Comparison of ENCODE assay signal across 32 mouse cellular contexts in the genomic region with DNA sequence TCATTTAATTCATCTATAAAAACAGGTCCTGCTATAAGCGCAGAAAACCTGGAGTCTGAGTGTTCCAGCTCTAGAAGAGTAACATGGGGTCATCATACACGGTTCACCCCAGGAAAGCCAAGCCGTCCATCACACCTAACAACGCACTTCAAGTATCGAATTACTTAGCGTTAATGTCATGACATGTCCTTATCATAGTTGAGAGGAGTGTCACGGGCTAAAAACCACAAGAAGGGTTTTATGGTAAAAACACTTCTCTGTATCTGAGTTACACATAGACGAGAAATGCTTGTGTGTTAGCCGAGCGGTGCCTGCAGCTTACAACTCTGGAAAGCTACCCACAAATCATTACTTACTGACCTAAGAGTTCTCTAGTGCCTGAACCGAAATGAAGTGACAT. TPM values are rescaled to one million over a fixed set of nuclear protein-coding genes. Genes with fewer than 3 reads are reported as not detected.
DNase-seq lines count a peak whose midpoint lies in the region; ATAC-seq and TF ChIP-seq lines count a peak whose summit lies in the region.
"Had no signal": no experiment of that assay in that cellular context is flagged by ENCODE, and none has a peak within 500 bp of the region (broad histone marks: within the 10 kb centered on the region; RNA-seq: fewer than 3 reads in every experiment).

No protein-coding gene starts in this region.

- WGBS in lung, postnatal 0 days: 40% methylated on average over 11 of the region's 11 CpGs

- peak; percentile 63 for TF ChIP-seq EP300 in lung, postnatal 0 days (IDR thresholded peaks at IDR 0.05)
- peak; percentile 66 to 71 for TF ChIP-seq EP300 in MEL (IDR thresholded peaks at IDR 0.05; ENCODE audit: low read depth in 1 of 2, low read length in 2 of 2)

- DNase-seq in lung, postnatal 0 days (ENCODE audit: low spot score): no peak
- DNase-seq in lung, postnatal 10 days: no peak
- DNase-seq in MEL (ENCODE audit: low read depth, low spot score): peak; percentile 77
- DNase-seq in naive thymus-derived CD4-positive, alpha-beta T cell, adult 2 months (ENCODE audit: low read depth): peak; percentile 18
- DNase-seq in cerebellum, adult 9-10 months: no peak
- DNase-seq in left cerebral cortex, adult 9 months (ENCODE audit: low spot score in 2 of 2): no peak
- DNase-seq in B cell, adult 2 months: no peak
- DNase-seq: adrenal gland, postnatal 10 days; cerebellum, adult 11 months; cerebellum, adult 9-11 months; heart, adult 2 months; heart, postnatal 10 days; kidney, adult 2 months; kidney, postnatal 36 days; layer of hippocampus, postnatal 36 days; liver, embryonic 13.5 days; lung, adult 18-20 months; lung, postnatal 14 days; midbrain, embryonic 14.5 days; right cerebral cortex, postnatal 25 days; thymus, postnatal 14 days had no signal

- no peaks in the 10 kb centered on the region for H3K4me1 ChIP-seq in lung, postnatal 0 days (ENCODE audit: insufficient read depth, low read depth, low read length)
- H3K4me1 ChIP-seq in MEL (ENCODE audit: control insufficient read depth in 1 of 2, insufficient read depth in 2 of 2, low read length in 2 of 2): peaks cover 4 to 21% of the 10 kb centered on the region in 2 experiments; a peak in 3 of 4 replicates
- H3K4me1 ChIP-seq in embryonic fibroblast, embryonic 13.5 days (ENCODE audit: control insufficient read depth, insufficient read depth, low read length): peaks cover 4% of the 10 kb centered on the region
- H3K4me1 ChIP-seq: intestine, embryonic 15.5 days; limb, embryonic 15.5 days; liver, embryonic 13.5 days; stomach, embryonic 15.5 days had no signal

- peak; percentile 14; the same call in 1 of the 2 replicates for ATAC-seq in lung, postnatal 0 days
- ATAC-seq: forebrain, embryonic 13.5 days; hindbrain, embryonic 16.5 days; intestine, embryonic 15.5 days had no signal

- H3K36me3 ChIP-seq in lung, postnatal 0 days (ENCODE audit: insufficient read depth, low read length): no peaks in the 10 kb centered on the region
- H3K36me3 ChIP-seq in MEL (ENCODE audit: control insufficient read depth in 1 of 2, insufficient read depth in 2 of 2, low read length in 2 of 2): peaks cover 0 to 24% of the 10 kb centered on the region in 2 experiments; a peak in 2 of 4 replicates
- H3K36me3 ChIP-seq: embryonic facial prominence, embryonic 10.5 days; heart, embryonic 13.5 days; intestine, embryonic 15.5 days; limb, embryonic 10.5 days; limb, embryonic 15.5 days; liver, embryonic 13.5 days; stomach, embryonic 15.5 days had no signal

- no peak for TF ChIP-seq POLR2A in MEL (IDR thresholded peaks at IDR 0.05; ENCODE audit: control insufficient read depth in 1 of 2, insufficient read depth in 1 of 2, low read depth in 1 of 2, low read length in 2 of 2, poor library complexity in 1 of 2)
- no peak for TF ChIP-seq POLR2A in embryonic fibroblast, embryonic 13.5 days (IDR thresholded peaks at IDR 0.05; ENCODE audit: low read depth, low read length)

- no peak overlapping the region for H3K4me2 ChIP-seq in lung, postnatal 0 days (replicated peaks; ENCODE audit: low read depth, low read length)
- H3K4me2 ChIP-seq: embryonic facial prominence, embryonic 15.5 days; forebrain, embryonic 13.5 days; heart, embryonic 13.5 days; intestine, embryonic 15.5 days; limb, embryonic 15.5 days; liver, embryonic 13.5 days; stomach, embryonic 15.5 days had no signal

- H3K4me3 ChIP-seq in lung, postnatal 0 days (ENCODE audit: low read depth, low read length): no peak overlapping the region
- peak overlapping the region in 1 of 2 experiments; percentile 10; a peak in 1 of 4 replicates for H3K4me3 ChIP-seq in MEL (ENCODE audit: control insufficient read depth in 1 of 2, insufficient read depth in 1 of 2, low read depth in 2 of 2, low read length in 2 of 2)
- H3K4me3 ChIP-seq in embryonic fibroblast, embryonic 13.5 days (ENCODE audit: insufficient read depth, low read length): no peak overlapping the region
- H3K4me3 ChIP-seq: embryonic facial prominence, embryonic 10.5 days; embryonic facial prominence, embryonic 15.5 days; forebrain, embryonic 13.5 days; heart, adult 2 months; heart, embryonic 13.5 days; intestine, embryonic 15.5 days; layer of hippocampus, adult 2 months; limb, embryonic 10.5 days; limb, embryonic 15.5 days; liver, embryonic 13.5 days; stomach, embryonic 15.5 days had no signal

- H3K79me2 ChIP-seq in MEL (ENCODE audit: control insufficient read depth, insufficient read depth, low read length, poor library complexity): no peaks in the 10 kb centered on the region

- H3K27me3 ChIP-seq in lung, postnatal 0 days (replicated peaks; ENCODE audit: insufficient read depth, low read length): no peaks in the 10 kb centered on the region
- no peaks in the 10 kb centered on the region for H3K27me3 ChIP-seq in MEL (ENCODE audit: control insufficient read depth in 1 of 2, insufficient read depth in 2 of 2, low read length in 2 of 2)
- H3K27me3 ChIP-seq: embryonic facial prominence, embryonic 15.5 days; forebrain, embryonic 13.5 days; heart, embryonic 13.5 days; intestine, embryonic 15.5 days; limb, embryonic 15.5 days; liver, embryonic 13.5 days; stomach, embryonic 15.5 days had no signal

- TF ChIP-seq CTCF in lung, postnatal 0 days (IDR thresholded peaks at IDR 0.05): no peak
- no peak for TF ChIP-seq CTCF in MEL (IDR thresholded peaks at IDR 0.05 in 2 of 3, conservative IDR thresholded peaks at IDR 0.05 in 1 of 3; ENCODE audit: control insufficient read depth in 1 of 3, insufficient read depth in 1 of 3, low read depth in 2 of 3, low read length in 3 of 3, poor library complexity in 1 of 3, severe bottlenecking in 1 of 3)
- no peak for TF ChIP-seq CTCF in embryonic fibroblast, embryonic 13.5 days (IDR thresholded peaks at IDR 0.05; ENCODE audit: borderline replicate concordance, insufficient read depth, low read length)

- H3K9ac ChIP-seq in lung, postnatal 0 days (replicated peaks; ENCODE audit: low read depth): no peak overlapping the region
- H3K9ac ChIP-seq in MEL (ENCODE audit: control insufficient read depth, low read depth, low read length, poor library complexity, severe bottlenecking): no peak overlapping the region
- H3K9ac ChIP-seq: embryonic facial prominence, embryonic 15.5 days; forebrain, embryonic 13.5 days; heart, embryonic 13.5 days; intestine, embryonic 15.5 days; limb, embryonic 15.5 days; liver, embryonic 13.5 days; stomach, embryonic 15.5 days had no signal

- H3K27ac ChIP-seq in lung, postnatal 0 days (ENCODE audit: low read length): no peak overlapping the region
- peak overlapping the region; percentile 46 for H3K27ac ChIP-seq in MEL (ENCODE audit: control insufficient read depth, low read depth, low read length)
- peak overlapping the region; percentile 25 for H3K27ac ChIP-seq in embryonic fibroblast, embryonic 13.5 days (ENCODE audit: insufficient read depth, low read length)
- H3K27ac ChIP-seq: embryonic facial prominence, embryonic 10.5 days; embryonic facial prominence, embryonic 15.5 days; forebrain, embryonic 13.5 days; heart, adult 2 months; heart, embryonic 13.5 days; intestine, embryonic 15.5 days; layer of hippocampus, adult 2 months; limb, embryonic 10.5 days; limb, embryonic 15.5 days; liver, embryonic 13.5 days; stomach, embryonic 15.5 days had no signal

- TF ChIP-seq RAD21 in MEL (IDR thresholded peaks at IDR 0.05; ENCODE audit: low read depth, low read length): no peak

- no peaks in the 10 kb centered on the region for H3K9me3 ChIP-seq in lung, postnatal 0 days (ENCODE audit: low read length)
- H3K9me3 ChIP-seq in MEL (replicated peaks; ENCODE audit: insufficient read depth, low read length): no peaks in the 10 kb centered on the region
- H3K9me3 ChIP-seq: embryonic facial prominence, embryonic 10.5 days; embryonic facial prominence, embryonic 15.5 days; forebrain, embryonic 13.5 days; heart, embryonic 13.5 days; intestine, embryonic 15.5 days; limb, embryonic 10.5 days; limb, embryonic 15.5 days; liver, embryonic 13.5 days; stomach, embryonic 15.5 days had no signal

TF ChIP-seq in MEL, 35 proteins besides CTCF, POLR2A, EP300 and RAD21:
- TF ChIP-seq TAL1 (IDR thresholded peaks at IDR 0.05; ENCODE audit: low read length) (peak; percentile 24; the same call in 1 of the 2 replicates), ELF1 (IDR thresholded peaks at IDR 0.05; ENCODE audit: low read depth, low read length) (no peak), MXI1 (IDR thresholded peaks at IDR 0.05; ENCODE audit: low read depth, low read length) (peak; percentile 41; the same call in 1 of the 2 replicates), TCF12 (IDR thresholded peaks at IDR 0.05; ENCODE audit: low read depth, low read length) (0 out of 2 replicates have a peak, but pooled peaks have one; percentile 34), E2F4 (IDR thresholded peaks at IDR 0.05; ENCODE audit: borderline replicate concordance, low read depth, low read length) (no peak), MYC (IDR thresholded peaks at IDR 0.05; ENCODE audit: low read depth, low read length) (no peak), RCOR1 (IDR thresholded peaks at IDR 0.05; ENCODE audit: low read depth, low read length) (peak; percentile 70), GATA1 (IDR thresholded peaks at IDR 0.05; ENCODE audit: low read depth, low read length) (peak; percentile 70), ETS1 (IDR thresholded peaks at IDR 0.05; ENCODE audit: low read depth, low read length) (peak; percentile 59), BHLHE40 (IDR thresholded peaks at IDR 0.05; ENCODE audit: borderline replicate concordance, low read depth, low read length) (peak; percentile 94), SIN3A (IDR thresholded peaks at IDR 0.05; ENCODE audit: low read length) (peak; percentile 32; the same call in 1 of the 2 replicates), MEF2A (IDR thresholded peaks at IDR 0.05; ENCODE audit: extremely low read depth, insufficient replicate concordance, low read depth, low read length, poor library complexity, severe bottlenecking) (no peak)

RNA-seq across cellular contexts. Expression of gene Auh, which starts 55.6 kb away (rescaled TPM):
- 43.3 and 45.1 TPM in 2 replicates for polyA plus RNA-seq in lung, postnatal 0 days (2015; fragmentation: Nextera tagmentation; extraction: Ambion mirVana)
- total RNA-seq in MEL (2012; rRNA removed): 14.7 TPM in 2 replicates
- 10 to 100 TPM in 1 of 2 experiments, not detected in 1; 19.5 TPM for polyA plus RNA-seq in MEL (2012; ENCODE audit: insufficient read depth in 1 of 2, insufficient read length in 2 of 2, low read depth in 1 of 2, low replicate concordance in 2 of 2, missing spikeins in 1 of 2)
- polyA plus RNA-seq in embryonic fibroblast, embryonic 13.5 days (2011; ENCODE audit: insufficient read length, low read depth, missing spikeins): 26.8 and 29.9 TPM in 2 replicates

Comparison
In these comparisons a context has a peak if more than half of its experiments do, and no peak if none do; other contexts are left out.
1. DNase-seq: peak in MEL (single experiment) and naive thymus-derived CD4-positive, alpha-beta T cell, adult 2 months (single experiment); none in lung, postnatal 0 days (single experiment), lung, postnatal 10 days (single experiment), cerebellum, adult 9-10 months (single experiment), left cerebral cortex, adult 9 months (0 of 2) and B cell, adult 2 months (0 of 2).